Mouse (Mus musculus) cerebellum, adult 2 months (tissue): ENCODE data around the gene Cd200r2.

Experiments
- CTCF ChIP-seq: fragments of 200-500 bp; IDR thresholded peaks from 2 replicates; pipeline ENCODE4 v1.5.1; 2011; ENCODE audit warnings: low read depth, mild to moderate bottlenecking, control low read depth, low read length, moderate library complexity, borderline replicate concordance; ENCODE audit not compliant: insufficient read depth
- POLR2A ChIP-seq: fragments of 200-500 bp; IDR thresholded peaks from 2 replicates; pipeline ENCODE4 v1.6.1; 2011; ENCODE audit warnings: low read length, control low read depth, borderline replicate concordance; ENCODE audit not compliant: insufficient read depth

- TF ChIP-seq CTCF (no peak), POLR2A (no peak)
These were observed 48.9 kb upstream of the Cd200r2 start for GRCm38 (mm10) chr16:44818010-44818409.
